Mouse (Mus musculus): ENCODE results near the gene Lclat1. TPM values are rescaled to one million over a fixed set of nuclear protein-coding genes. Genes with fewer than 3 reads are reported as not detected.

Lclat1 gene
- total and polyA plus RNA-seq, 3 experiments = 30.2 to 104 (median 100) TPM

GRCm38 (mm10) chr17:73196139-73196538 lies 88.4 kb downstream of the Lclat1 start:
- H3K4me3 ChIP-seq = no peak overlapping the region
- no peaks in the 10 kb centered on the region for H3K79me2 ChIP-seq (replicated peaks; ENCODE audit: control insufficient read depth, insufficient read depth, low read length)
- H3K4me1 ChIP-seq (ENCODE audit: control insufficient read depth, insufficient read depth, low read length) = peaks cover 6% of the 10 kb centered on the region
- DNase-seq = no peak
- H3K9ac ChIP-seq (ENCODE audit: low read depth, low read length) = no peak overlapping the region
- H3K36me3 ChIP-seq (ENCODE audit: control insufficient read depth, insufficient read depth, low read length) = no peaks in the 10 kb centered on the region
- intact Hi-C loops (cut with DNase I) = no loop called here
- WGBS = 100% methylated on average over 1 of the region's 1 CpGs
- TF ChIP-seq EP300 (IDR thresholded peaks at IDR 0.05; ENCODE audit: insufficient read depth, low read depth, low read length) = no peak
- no peak for TF ChIP-seq POLR2A (IDR thresholded peaks at IDR 0.05; ENCODE audit: insufficient read depth, low read depth, low read length)
- peak; percentile 59 for TF ChIP-seq CTCF (IDR thresholded peaks at IDR 0.05)
- H3K27ac ChIP-seq = no peak overlapping the region
- H3K27me3 ChIP-seq (ENCODE audit: control insufficient read depth, insufficient read depth, low read length) = no peaks in the 10 kb centered on the region

- TF ChIP-seq CTCF (IDR thresholded peaks at IDR 0.05) (no peak), POLR2A (IDR thresholded peaks at IDR 0.05; ENCODE audit: insufficient read depth, low read depth, low read length) (no peak), EP300 (IDR thresholded peaks at IDR 0.05; ENCODE audit: insufficient read depth, low read depth, low read length) (no peak)
- 77% methylated on average over 1 of the region's 1 CpGs for WGBS
- intact Hi-C loops (cut with DNase I) = no loop called here
- peaks cover 6% of the 10 kb centered on the region for H3K4me1 ChIP-seq (ENCODE audit: control insufficient read depth, insufficient read depth, low read length)
- no peak overlapping the region for H3K9ac ChIP-seq (ENCODE audit: low read depth, low read length)
- H3K27ac ChIP-seq = no peak overlapping the region
- DNase-seq = no peak
- H3K36me3 ChIP-seq (ENCODE audit: control insufficient read depth, insufficient read depth, low read length) = no peaks in the 10 kb centered on the region
- no peaks in the 10 kb centered on the region for H3K79me2 ChIP-seq (replicated peaks; ENCODE audit: control insufficient read depth, insufficient read depth, low read length)
- H3K27me3 ChIP-seq (ENCODE audit: control insufficient read depth, insufficient read depth, low read length) = no peaks in the 10 kb centered on the region
- H3K4me3 ChIP-seq = no peak overlapping the region
Measured at GRCm38 (mm10) chr17:73197724-73198123, 89.9 kb downstream of the Lclat1 start.

- intact Hi-C loops (cut with DNase I) = no loop called here
- H3K36me3 ChIP-seq (ENCODE audit: control insufficient read depth, insufficient read depth, low read length) = no peaks in the 10 kb centered on the region
- TF ChIP-seq EP300 (IDR thresholded peaks at IDR 0.05; ENCODE audit: insufficient read depth, low read depth, low read length) (no peak), CTCF (IDR thresholded peaks at IDR 0.05) (peak; percentile 64), POLR2A (IDR thresholded peaks at IDR 0.05; ENCODE audit: insufficient read depth, low read depth, low read length) (no peak)
- H3K27ac ChIP-seq = no peak overlapping the region
- peaks cover 8% of the 10 kb centered on the region for H3K4me1 ChIP-seq (ENCODE audit: control insufficient read depth, insufficient read depth, low read length)
- H3K9ac ChIP-seq (ENCODE audit: low read depth, low read length) = no peak overlapping the region
- no peak overlapping the region for H3K4me3 ChIP-seq
- no peak for DNase-seq
- no peaks in the 10 kb centered on the region for H3K79me2 ChIP-seq (replicated peaks; ENCODE audit: control insufficient read depth, insufficient read depth, low read length)
- no peaks in the 10 kb centered on the region for H3K27me3 ChIP-seq (ENCODE audit: control insufficient read depth, insufficient read depth, low read length)
Measured at GRCm38 (mm10) chr17:73199387-73199786, 91.6 kb downstream of the Lclat1 start.

GRCm38 (mm10) chr17:73200380-73200779 lies 92.6 kb downstream of the Lclat1 start:
- Histone ChIP-seq H3K4me1 (ENCODE audit: control insufficient read depth, insufficient read depth, low read length) (peaks cover 7% of the 10 kb centered on the region; the same call in 1 of the 2 replicates), H3K4me3 (no peak overlapping the region), H3K27me3 (ENCODE audit: control insufficient read depth, insufficient read depth, low read length) (no peaks in the 10 kb centered on the region), H3K27ac (peak overlapping the region; percentile 18), H3K36me3 (ENCODE audit: control insufficient read depth, insufficient read depth, low read length) (no peaks in the 10 kb centered on the region), H3K9ac (ENCODE audit: low read depth, low read length) (no peak overlapping the region), H3K79me2 (replicated peaks; ENCODE audit: control insufficient read depth, insufficient read depth, low read length) (no peaks in the 10 kb centered on the region)
- TF ChIP-seq EP300 (IDR thresholded peaks at IDR 0.05; ENCODE audit: insufficient read depth, low read depth, low read length) = no peak
- TF ChIP-seq POLR2A (IDR thresholded peaks at IDR 0.05; ENCODE audit: insufficient read depth, low read depth, low read length) = no peak
- TF ChIP-seq CTCF (IDR thresholded peaks at IDR 0.05) = no peak
- DNase-seq = no peak
- WGBS = 81% methylated on average over 1 of the region's 1 CpGs
- intact Hi-C loops (cut with DNase I) = loop anchor here (5.0 kb wide), 2 partner anchors 42 to 97 kb away; no protein-coding TSS in a partner anchor

GRCm38 (mm10) chr17:73203642-73204332 lies 96.0 kb downstream of the Lclat1 start:
- 53% methylated on average over 15 of the region's 15 CpGs for WGBS
- H3K27me3 ChIP-seq (ENCODE audit: control insufficient read depth, insufficient read depth, low read length) = no peaks in the 10 kb centered on the region
- H3K36me3 ChIP-seq (ENCODE audit: control insufficient read depth, insufficient read depth, low read length) = no peaks in the 10 kb centered on the region; the same call in 1 of the 2 replicates
- peaks cover 7% of the 10 kb centered on the region; the same call in 1 of the 2 replicates for H3K4me1 ChIP-seq (ENCODE audit: control insufficient read depth, insufficient read depth, low read length)
- intact Hi-C loops (cut with DNase I) = loop anchor here (5.0 kb wide), 2 partner anchors 39 to 94 kb away; no protein-coding TSS in a partner anchor
- DNase-seq = no peak
- H3K79me2 ChIP-seq (replicated peaks; ENCODE audit: control insufficient read depth, insufficient read depth, low read length) = no peaks in the 10 kb centered on the region; the same call in 1 of the 2 replicates
- peak overlapping the region; percentile 67 for H3K27ac ChIP-seq
- TF ChIP-seq CTCF (IDR thresholded peaks at IDR 0.05) (peak; percentile 46), EP300 (IDR thresholded peaks at IDR 0.05; ENCODE audit: insufficient read depth, low read depth, low read length) (no peak)
- H3K9ac ChIP-seq (ENCODE audit: low read depth, low read length) = peak overlapping the region; percentile 27; the same call in 1 of the 2 replicates
- no peak overlapping the region for H3K4me3 ChIP-seq

GRCm38 (mm10) chr17:73210960-73211531 lies 103.3 kb downstream of the Lclat1 start:
- no peak for DNase-seq
- no peaks in the 10 kb centered on the region for H3K27me3 ChIP-seq (ENCODE audit: control insufficient read depth, insufficient read depth, low read length)
- no peak overlapping the region for H3K27ac ChIP-seq
- 90% methylated on average over 5 of the region's 5 CpGs for WGBS
- intact Hi-C loops (cut with DNase I) = no loop called here
- TF ChIP-seq POLR2A (IDR thresholded peaks at IDR 0.05; ENCODE audit: insufficient read depth, low read depth, low read length) (no peak), CTCF (IDR thresholded peaks at IDR 0.05) (no peak), EP300 (IDR thresholded peaks at IDR 0.05; ENCODE audit: insufficient read depth, low read depth, low read length) (no peak)
- no peak overlapping the region for H3K4me3 ChIP-seq
- H3K4me1 ChIP-seq (ENCODE audit: control insufficient read depth, insufficient read depth, low read length) = no peaks in the 10 kb centered on the region; the same call in 1 of the 2 replicates
- H3K36me3 ChIP-seq (ENCODE audit: control insufficient read depth, insufficient read depth, low read length) = peaks cover 5% of the 10 kb centered on the region
- no peaks in the 10 kb centered on the region; the same call in 1 of the 2 replicates for H3K79me2 ChIP-seq (replicated peaks; ENCODE audit: control insufficient read depth, insufficient read depth, low read length)
- H3K9ac ChIP-seq (ENCODE audit: low read depth, low read length) = no peak overlapping the region

All from heart, adult 2 months (tissue).